Mouse (Mus musculus) ES-Bruce4 (cell line): ENCODE measurements around the gene Tnr.

Experiments used
- CTCF ChIP-seq: IDR thresholded peaks from one replicate; pipeline ENCODE4 v1.8.1; 2011; ENCODE audit warnings: low read depth, low read length
- POLR2A ChIP-seq: IDR thresholded peaks from one replicate; pipeline ENCODE4 v1.8.1; 2011; ENCODE audit warnings: low read length; ENCODE audit not compliant: insufficient read depth

DNA sequence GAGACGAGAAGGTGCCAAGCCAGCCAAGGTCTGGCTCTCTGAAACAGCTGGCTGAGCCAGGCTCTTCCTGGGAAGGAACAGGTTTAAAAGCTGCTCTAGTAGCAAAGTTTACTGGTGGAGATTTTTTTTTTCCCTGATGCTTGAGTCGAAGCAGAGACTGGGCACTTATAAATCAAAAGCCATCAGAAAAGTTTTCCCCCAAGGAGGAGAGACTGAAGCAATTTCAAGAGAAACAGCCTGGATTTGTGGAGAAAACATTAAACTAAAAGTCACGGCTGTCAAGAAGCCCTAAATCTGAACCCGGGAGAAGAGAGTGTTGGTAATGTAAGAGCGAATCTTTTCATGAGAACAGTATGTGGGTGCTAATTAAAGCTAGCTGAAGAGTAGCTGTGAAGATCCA lies 319.3 kb downstream of the Tnr start:
- no peak for TF ChIP-seq CTCF
- TF ChIP-seq POLR2A: no peak
